Mouse (Mus musculus) lung, postnatal 10 days (tissue): ENCODE measurements around the gene Ythdf1.

Experiments
- DNase-seq: peaks from one replicate; pipeline ENCODE4 v3.0.0; 2021

Ythdf1 gene

DNA sequence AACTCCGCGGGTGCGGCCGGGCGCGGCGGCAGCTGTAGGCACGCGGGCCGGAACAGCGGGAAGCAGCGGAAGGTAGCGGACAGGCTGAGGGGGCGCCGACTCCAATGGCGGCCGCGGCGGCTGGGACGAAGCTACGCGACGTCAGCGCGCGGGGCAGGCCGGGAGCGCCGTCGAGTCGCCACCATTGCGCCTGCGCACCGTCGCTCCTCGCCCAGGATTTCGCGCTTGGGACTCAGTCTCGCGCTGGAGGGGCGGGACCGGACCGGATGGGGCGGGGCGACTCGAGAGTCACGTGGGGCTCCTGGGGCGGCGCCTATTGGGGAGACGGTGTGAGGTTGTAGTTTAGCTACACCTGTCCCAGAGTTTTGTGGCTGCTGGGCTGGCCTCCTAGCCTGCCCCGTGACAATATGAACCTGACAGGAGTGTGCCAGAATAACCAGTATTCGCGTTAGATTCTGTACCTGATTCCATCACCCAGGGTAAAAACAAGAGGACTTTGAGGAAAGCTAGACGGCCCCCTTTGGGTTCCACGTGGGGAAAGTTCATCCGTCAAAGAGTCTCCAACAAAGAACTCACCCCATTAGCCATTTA, at the start of gene Ythdf1:
Gene Ythdf1 (minus strand): TSS at position 140 of the 591 bp plus-strand sequence.
- peak; percentile 98 for DNase-seq

GRCm38 (mm10) chr2:180967010-180967763, 46.4 kb upstream of the Ythdf1 start, which contains the start of gene Arfgap1:
Arfgap1 (plus strand) TSS chr2:180967225.
- peak; percentile 95 for DNase-seq

- peak; percentile 55 for DNase-seq
Measured at GRCm38 (mm10) chr2:180966092-180966882, 45.5 kb upstream of the Ythdf1 start.

DNA sequence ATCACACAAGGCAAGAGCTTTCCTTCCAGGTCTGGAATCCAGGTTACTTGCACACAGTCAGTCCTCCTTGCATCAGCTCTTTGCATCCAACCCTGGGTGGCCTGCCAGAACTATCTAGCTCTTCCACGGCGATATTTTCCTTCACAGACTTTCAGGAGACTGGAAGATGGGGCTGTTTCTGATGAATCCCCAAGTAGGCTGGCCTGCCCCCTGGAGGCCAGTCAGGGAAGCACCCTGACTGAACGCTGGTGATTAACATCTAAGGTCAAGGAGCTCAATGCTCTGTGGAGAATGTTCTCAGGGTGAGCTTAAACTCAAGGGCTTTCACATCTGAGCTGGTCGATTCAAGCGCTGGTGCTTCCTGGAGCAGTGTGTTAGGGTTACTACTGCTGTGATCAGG, 43.2 kb upstream of the Ythdf1 start:
- DNase-seq, result peak; percentile 85

DNA sequence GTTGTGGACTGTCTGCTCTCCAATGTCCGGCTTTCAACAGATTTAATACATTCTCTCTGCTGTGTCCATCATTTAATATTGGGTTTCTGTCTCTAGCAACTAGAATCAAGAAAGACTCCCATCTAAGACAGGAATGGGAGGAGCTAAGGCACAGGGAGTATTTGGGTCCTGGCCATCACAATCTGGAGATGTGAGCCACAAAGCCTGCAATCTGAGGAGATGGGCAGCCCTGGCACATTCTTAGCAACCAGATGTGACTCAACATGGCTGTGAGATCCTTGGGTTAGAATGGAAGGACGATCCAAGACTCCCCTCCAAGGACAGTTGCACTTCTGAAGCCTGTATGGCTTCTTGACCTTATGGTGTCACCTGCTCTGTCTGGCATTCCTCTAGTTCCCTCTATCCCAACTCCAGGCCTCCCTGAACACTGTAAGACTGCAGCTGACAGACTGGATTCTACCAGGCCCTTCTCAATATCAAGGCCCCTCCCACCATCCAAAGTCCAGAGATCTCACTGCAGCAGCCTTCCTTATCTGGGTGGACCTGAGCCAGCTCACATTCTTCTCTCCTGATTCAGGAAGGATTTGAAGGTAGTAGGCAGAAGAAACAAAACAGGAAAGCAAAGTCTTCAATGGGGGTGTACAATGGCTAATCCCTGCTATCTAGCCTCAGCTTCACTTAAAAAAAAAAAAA, 42.0 kb upstream of the Ythdf1 start:
- no peak for DNase-seq

DNA sequence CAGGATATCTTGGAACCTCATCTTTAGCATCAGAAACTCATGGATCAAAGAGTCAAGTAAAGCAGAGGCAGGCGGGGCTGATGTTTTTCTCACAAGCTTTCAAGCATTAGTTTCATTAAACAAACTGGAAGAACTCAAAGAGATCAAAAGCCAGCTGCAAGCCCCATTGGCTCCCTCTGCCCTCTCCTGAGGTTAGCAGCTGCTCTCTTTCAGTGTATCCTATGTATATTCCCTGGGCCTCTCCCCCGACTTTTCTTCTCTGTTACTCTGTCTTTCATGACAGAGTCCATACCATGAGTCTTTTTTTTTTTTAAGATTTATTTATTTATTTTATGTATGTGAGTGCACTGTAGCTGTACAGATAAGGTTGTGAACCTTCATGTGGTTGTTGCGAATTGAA, 39.4 kb upstream of the Ythdf1 start:
- DNase-seq, result no peak

DNA sequence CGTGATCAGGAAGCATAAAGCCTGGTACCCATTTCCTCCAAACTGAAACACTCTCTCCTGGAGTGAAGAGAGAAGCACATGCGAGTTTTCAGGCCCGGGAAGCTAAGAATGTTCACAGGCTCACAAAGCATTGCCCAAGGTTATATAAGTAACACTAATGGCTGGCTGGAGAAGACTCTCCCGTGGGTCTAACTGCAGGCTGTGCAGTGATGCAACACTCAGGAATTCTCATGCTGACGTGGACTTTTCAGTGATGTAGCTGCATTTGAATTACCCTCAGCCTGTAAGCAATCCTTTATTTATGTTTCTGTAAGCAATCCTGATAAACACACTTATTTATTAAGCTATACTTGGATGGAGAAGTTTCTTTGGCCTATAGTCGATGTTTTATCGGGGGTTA, 38.9 kb upstream of the Ythdf1 start:
- DNase-seq, result no peak

DNA sequence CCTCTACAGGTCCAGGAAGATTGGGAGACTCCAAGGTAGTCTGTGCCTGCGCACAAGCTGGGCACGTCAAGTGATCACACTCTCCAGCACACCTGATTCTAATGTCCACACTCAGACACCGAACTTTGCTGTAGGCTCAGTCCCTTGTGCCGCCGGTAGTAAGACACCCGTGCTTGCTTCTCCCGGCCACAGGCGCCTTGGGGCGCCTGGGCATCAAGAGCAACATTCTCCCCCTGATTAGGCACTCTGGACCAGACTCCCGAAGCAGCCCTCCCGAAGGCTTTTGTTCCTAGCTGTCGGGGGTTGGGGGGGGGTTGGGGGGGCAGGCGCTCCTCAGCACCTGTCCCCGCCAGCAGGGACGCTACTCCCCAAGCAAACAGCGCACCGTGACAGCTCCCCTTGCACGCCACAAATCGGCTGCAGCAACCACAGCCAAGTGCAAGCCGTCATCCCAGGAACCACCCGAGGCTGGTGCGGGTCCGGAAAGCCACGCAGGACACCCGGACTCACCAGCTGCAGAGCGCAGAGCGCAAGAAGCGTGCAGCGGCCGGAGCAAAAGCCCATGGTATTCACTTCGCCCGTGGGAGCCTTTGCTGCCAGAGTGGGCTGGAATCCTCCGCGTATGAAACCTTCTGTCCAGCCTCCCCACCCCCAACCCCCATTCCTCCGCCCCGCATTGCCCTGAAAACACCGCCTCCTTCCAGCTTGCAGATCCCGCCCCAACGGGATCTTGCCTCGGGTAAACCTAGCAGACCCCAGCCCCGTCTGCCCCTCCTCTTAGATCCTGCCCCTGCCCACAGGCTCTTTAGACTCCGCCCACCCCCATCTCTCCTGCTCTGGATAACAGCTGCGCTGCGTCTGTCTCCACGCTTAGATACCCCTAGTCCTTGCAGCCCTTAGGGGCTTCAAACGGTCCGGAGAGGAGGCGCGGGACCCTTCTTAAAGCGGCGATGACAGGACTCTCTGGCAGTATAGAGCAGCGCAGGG, 33.6 kb upstream of the Ythdf1 start, which contains the start of gene Nkain4:
Gene Nkain4 (minus strand): TSS at position 639 of the 987 bp plus-strand sequence.
- DNase-seq, result peak; percentile 83

GRCm38 (mm10) chr2:180953638-180954037, 32.9 kb upstream of the Ythdf1 start:
- DNase-seq, result no peak

DNA sequence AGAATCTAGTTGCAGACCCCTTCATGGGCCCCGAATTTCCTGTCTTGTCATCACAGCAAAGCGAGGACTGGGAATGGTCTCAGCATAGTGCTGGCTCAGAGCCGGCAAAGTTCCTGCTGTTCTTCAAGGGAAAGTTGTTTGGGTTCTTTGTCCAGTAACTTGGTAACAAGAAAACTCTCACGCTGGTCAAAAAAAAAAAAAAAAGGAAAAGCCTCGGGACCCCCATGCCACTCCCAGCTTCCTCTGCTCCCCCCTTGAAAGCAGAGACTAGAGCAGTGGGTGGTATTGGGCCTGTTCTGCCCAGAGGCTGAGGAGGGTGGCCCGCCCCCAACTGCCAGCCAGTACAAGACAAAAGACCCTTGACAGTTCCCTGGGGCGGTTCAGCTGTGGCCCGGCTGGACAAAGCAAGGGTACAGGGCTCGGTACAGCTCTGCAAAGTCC, 32.0 kb upstream of the Ythdf1 start:
- DNase-seq, result peak; percentile 27

GRCm38 (mm10) chr2:180949947-180950346, 29.2 kb upstream of the Ythdf1 start:
- no peak for DNase-seq

DNA sequence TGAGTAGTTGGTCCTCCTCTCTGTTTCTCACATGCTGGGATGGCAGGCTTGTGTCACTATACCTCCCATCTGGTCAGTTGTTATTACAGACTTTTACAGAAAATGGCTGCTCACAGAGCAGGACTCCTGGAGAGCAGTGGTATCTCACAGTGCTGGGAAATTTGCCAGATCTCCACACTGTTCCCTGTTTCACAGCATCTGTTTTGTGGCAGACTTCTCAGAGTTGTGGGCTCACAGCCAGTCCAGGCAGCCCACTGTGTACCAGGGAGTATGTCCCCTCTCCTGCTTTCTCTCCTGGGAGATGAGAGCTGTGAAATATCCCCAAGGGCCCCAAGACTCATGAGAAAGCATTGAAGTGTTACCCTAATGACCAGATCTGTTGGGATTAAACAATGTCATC, 21.1 kb upstream of the Ythdf1 start:
- no peak for DNase-seq

DNA sequence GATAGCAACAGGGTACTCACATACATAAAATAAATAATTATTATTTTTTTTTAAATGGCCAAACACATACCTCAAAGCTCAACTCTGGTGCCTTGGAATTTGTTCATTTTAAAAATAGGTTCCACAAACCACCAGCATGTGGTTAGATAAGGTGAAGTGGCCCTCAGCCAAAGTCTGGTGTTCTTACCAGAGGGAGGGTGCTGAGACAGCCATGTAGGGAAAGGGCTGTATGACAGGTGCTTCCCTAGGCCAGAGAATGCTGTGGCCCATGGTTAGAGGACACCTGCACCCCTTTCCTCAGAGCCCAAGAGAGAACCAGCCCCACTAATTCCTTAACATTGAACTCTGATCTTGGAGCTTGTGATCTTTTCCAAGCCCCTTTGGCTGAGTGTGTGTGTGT, 19.4 kb upstream of the Ythdf1 start:
- no peak for DNase-seq

DNA sequence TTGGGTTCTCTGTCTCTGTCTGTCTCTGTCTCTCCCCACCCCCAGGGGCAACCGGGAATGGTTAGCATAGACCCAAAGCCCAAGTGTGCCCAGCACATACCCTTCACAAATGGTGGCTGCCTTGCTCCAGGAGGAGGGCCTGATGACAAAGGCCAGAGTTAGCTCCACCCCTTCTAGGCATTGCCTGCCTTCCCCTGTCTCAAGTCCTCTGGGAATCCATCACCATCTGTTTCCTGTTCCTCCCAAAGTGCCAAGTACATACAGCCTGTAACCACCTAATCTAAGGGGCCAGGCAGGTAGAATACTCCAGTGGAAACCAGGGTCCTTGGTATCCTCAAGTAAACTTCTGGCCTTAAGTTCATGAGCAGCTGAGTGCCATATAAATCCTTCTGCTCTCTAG, 11.7 kb upstream of the Ythdf1 start:
- DNase-seq, result no peak

- no peak for DNase-seq
Measured at GRCm38 (mm10) chr2:180928723-180929122, 8.0 kb upstream of the Ythdf1 start, which contains the start of gene Birc7. Birc7 (plus strand) TSS chr2:180929023.

DNA sequence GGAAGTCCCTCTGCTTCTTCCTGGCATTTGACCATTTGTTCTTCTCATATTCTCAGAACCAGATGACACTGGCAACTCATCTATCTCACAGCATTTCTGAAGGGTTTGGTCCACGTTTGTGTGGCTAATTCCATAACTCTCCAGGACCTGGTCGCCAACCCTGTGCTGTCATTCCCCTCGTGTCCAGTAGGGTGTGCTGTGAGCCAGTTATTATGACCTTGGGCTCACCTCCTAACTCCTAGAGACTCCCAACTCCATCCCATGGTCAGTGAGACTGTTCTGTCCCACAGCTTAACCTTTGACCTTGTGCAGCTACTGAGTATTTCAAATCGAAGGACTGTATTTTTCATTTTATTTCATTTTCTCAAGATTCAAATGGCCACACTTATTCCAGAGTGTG, 4.4 kb upstream of the Ythdf1 start:
- peak; percentile 82 for DNase-seq

- no peak for DNase-seq
Measured at GRCm38 (mm10) chr2:180922739-180923138, 2.0 kb upstream of the Ythdf1 start.

DNA sequence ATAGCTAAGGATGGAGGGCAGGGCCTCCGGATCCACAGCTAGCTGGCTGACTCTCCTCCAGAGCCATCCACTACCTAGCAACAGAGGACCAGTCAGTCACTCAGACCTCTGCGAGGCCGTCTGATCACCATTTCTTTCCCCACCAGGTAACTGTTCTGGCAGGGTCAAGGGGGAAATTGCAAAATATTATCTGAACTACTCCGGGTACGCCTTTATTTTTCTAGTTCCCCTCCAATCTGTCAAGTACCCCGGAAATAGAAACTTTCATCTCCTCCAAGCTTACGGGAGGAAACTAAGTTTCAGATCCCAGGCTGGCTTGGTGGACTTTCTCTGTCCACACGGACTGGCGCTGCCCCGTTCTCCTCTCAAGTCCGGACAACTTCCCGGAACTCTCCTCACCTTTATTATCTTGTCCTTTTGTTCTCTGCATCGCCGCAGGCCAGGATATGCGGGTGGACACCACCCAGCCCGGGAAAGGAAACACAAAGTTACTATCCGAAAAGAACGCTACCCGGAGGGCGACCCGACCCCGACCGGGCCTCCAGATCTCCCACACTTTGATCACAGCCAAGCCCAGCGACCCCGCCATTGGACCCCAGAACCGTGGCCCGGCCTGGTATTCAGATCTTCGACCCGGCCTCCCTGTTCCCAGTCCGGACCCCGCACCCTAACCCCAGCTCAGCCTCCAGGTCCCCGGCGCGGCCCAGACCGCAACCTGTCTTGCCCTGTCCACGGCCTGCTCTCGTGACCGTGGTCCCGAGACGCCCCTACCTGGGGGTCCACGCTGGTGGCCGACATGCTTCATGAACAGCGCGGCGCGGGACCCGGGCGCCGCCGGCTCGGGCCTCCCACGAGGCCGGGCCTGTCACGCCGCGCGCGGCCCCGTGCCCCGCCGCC, 588 bp downstream of the Ythdf1 start:
- DNase-seq, result peak; percentile 38

DNA sequence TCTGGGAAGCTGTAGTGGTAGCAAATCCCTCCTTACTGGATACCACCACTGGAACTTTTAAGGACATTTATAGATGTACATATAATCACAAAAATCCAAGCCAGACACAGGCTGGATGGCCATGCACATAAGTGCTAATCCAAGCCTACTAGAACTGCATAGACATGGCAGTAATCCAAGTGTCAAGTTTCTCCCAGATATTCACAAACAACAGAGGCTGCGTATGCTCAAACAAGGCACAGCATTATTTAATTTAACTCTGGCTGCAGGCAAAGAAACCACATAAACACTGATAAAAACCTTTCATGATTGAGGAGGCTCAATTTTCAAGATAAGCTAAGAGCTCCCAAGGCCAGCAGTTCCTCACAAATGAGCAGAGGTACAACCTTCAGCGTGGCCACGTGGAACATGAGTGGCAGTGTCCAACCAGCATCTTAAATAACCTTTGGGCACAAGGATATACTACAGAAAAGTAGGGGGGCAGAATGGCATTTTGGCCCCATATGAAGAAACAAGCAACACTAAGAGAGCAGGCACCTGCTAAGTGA, 4.8 kb downstream of the Ythdf1 start:
- no peak for DNase-seq

- no peak for DNase-seq
Measured at GRCm38 (mm10) chr2:180910928-180911327, 9.8 kb downstream of the Ythdf1 start.
